Mouse (Mus musculus): ENCODE measurements around the gene Zbtb14.

The Zbtb14 gene

DNA sequence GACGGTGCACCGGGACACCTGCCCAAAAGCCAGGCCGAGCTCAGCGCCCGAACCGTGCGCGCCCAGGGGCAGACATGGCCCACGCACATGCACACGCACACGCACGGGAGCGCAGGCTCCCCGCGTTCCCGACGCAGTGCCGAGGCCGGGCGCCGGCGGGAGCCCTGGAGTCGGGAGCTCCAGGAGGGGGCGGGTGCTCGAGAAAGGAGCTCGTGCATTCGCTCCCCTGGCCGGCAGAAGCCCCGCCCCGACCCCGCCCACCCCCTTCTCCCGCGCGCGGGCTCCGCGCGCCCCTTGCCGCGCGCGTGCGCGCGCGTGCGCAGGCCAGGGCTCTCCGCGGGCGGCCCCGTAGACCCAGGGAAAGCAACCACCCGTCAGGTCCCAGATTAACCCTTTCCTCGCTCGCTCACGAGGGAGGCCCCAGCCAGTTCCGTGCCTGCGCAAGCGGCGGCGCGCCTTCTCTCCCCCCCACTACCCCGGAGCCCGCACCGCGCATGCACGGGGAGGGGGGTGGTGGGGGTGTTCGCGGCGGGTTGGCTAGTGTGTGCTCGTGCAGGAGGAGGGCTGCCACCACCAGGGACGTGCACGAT is at the start of gene Zbtb14:
Gene Zbtb14 (plus strand): TSS at position 540 of the 590 bp plus-strand sequence.
- DNase-seq (ENCODE audit: low spot score): peak; percentile 91

GRCm38 (mm10) chr17:69346056-69346455 is 36.8 kb upstream of the Zbtb14 start:
- no peak for DNase-seq (ENCODE audit: low spot score)

DNA sequence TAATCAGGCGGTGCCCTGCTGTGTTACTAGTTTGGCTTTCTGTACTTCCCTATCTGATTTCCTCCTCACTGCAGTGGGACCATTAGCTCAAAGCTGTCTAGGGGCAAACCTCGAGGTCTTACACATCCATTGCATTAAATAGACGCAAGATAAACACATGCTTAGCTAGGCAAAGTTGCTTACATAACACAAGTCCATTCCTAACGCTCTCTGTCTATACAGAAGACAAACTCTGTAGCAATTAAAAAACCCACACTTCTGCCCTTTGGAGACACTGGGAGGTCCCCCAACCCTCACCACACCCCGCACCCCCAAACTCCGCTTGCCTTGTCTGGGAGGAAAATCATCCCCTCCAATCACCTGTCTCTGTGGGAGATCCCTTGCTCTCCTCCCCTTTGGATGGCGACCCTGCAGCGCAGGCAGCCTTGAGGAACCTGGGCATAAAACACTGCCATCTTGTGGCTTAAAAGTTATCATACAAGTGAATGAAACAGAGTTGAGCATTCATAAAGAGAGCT is 33.8 kb upstream of the Zbtb14 start:
- peak; percentile 27 for DNase-seq (ENCODE audit: low spot score)

DNA sequence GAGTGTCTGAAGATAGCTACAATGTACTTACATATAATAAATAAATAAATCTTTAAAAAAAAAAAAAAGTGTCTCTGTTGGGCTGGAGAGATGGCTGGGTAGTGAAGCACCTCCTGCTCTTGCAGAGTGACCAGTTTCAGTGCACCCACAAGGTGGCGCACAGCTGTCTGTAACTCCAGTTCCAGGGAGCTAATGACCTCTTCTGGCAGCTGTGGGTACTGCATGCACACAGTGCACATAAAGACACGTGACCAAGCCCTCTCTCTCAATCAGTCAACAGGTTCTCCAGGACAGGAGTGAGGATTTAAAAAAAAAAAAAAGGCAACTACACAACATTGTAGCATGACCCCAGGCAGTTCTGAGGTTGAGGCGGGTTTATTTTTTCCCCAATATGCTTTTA is 17.8 kb upstream of the Zbtb14 start:
- DNase-seq (ENCODE audit: low spot score): no peak

DNA sequence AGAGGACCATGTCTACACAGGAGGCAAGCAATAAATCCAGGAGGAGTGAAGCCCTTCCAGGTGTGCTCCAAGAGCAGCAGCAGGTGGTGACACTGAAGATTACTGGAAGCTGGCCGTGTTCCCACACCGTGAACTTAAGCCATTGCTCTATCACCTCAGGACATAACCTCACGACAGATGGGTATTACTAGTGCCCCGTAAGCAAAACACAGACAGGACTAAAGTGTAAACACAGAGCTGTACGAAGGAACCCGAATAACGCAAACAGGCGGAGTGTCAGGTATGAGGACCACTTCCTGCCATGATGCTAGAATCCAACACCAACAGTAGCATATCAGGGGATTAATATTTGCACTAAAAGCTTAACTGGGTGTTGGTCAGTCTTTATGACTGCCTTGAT is 2.0 kb upstream of the Zbtb14 start:
- no peak for DNase-seq (ENCODE audit: low spot score)

- peak; percentile 72 for DNase-seq (ENCODE audit: low spot score)
Measured at GRCm38 (mm10) chr17:69383201-69383940, 521 bp downstream of the Zbtb14 start.

DNA sequence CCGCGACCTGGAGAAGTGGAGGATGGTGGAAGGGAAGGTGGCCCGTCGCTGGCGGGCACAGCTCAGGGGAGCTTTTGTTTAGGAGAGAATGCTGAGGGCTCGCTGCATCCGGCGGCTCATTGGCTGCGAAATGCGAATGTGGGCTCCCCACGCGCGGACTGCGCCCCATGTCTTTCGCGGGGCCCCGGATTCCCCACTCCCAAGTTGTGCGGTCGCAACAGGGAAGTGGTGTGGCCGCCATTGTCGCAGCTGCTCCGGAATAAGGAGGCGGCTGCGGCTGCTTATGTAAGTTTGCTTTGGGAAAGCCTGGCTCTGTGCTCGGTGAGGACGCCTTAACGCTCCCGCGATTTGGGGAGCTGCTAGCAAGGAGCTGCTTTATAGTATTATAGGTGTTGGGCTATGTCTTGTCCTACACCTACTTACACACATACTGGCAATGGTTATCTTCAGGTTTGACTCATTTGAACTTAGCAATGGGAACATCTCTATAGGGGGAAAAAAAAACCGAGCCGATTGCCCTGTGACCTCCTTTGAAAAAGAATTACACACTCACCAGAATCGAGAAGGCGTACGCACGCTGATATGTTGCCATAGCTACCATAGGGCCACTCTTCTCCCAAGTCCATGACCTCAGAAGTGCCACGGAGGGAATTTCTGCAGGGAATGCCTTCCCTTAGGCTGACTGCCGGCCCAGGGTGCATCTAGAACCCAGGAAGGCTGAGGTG is 1.3 kb downstream of the Zbtb14 start:
- DNase-seq (ENCODE audit: low spot score): peak; percentile 71

DNA sequence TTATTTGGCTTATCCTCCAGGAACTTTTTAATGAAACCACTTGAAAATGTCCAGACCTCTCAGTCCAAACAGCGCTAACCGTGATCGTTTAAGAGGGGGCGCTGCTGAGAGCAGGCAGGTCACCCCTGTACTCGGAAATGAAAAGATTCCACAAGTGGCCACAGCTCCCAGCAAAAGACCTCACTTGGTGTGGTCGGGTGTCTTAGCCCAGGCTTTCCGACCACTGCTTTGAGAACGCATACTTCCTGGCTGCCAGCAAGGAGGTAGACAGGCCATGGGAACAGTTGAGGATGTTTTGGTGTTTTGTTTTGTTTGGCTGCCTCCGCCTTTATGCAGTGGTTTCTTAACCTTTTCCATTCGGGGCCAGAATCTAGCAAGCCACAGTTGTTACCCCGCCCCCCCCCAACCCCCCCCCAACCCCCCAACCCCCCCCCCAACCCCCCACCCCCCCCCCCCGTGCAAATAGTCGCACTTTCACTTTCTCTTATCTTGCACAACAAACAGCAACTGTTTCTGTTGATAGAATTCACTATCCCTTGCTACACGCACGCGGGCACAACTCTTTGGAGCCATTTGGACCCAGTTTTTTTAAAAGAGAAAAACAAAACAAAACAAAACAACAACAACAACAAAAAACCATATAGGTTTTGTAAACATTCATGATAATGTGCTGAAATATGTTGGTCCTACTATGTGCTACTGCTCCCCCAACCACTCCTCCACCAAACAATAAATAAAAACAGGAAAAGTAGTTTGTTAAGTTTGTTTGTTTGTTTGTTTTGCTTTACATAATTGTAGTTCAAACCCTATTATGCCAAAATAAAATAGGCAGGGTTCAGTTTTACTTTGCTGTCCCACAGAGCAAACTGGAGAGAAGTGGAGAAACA is 13.5 kb downstream of the Zbtb14 start:
- peak; percentile 32 for DNase-seq (ENCODE audit: low spot score)

DNA sequence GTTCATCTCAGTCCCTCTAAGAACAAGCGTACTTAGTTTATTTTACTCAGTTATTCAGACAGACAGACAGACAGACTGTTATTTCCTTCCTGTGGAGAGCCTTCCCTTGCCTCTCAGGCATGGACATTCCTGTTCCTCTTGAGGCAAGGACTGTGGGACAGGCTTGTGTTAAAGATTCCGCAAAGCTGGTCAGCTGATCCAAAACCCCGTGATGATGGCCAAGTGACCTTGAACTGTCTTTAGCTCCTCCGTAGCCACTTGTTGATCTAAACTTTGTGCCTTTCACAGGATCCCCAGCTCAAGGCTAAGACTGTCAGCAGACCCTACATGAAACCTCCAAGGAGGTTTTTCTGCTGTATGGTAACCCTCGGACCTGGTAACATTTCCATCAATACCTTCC is 14.3 kb downstream of the Zbtb14 start:
- DNase-seq (ENCODE audit: low spot score): no peak

DNA sequence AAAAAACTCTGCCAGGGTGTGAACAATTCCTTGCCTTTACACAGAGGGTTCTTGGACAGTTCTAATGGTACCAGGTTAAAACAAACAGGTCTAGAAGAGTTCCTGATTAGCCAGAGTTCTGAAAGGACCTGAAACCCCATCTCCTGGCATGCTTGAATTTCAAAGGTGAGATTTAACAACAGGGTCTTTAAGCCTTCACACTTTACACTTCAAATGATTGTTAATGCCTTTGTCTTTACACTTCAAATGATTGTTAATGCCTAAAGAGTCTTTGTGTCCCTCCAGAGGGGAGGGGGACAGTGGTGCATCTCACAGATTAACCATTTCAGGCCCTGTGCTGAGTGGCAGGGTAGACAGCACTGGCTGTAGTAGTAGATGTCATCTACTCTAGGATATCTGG is 15.2 kb downstream of the Zbtb14 start:
- no peak for DNase-seq (ENCODE audit: low spot score)

DNA sequence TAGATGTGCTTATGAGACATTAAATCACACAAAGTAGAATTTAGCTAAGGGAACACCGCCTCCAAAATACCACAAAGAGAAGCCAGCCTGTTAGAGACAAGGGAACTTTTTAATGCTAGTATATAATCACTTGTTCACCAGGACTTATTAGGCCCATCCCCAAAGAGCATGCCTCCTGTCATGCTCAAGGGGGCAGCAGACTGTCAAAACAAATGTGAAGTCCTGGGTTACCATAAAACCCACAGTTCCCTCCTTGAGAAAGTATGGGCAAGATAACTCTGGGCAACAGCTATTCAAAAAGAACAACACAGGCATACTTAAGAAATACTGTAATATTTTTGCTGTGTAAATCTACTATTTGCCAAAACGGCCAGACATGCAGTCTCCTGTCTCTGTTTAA is 18.3 kb downstream of the Zbtb14 start:
- DNase-seq (ENCODE audit: low spot score): no peak

DNA sequence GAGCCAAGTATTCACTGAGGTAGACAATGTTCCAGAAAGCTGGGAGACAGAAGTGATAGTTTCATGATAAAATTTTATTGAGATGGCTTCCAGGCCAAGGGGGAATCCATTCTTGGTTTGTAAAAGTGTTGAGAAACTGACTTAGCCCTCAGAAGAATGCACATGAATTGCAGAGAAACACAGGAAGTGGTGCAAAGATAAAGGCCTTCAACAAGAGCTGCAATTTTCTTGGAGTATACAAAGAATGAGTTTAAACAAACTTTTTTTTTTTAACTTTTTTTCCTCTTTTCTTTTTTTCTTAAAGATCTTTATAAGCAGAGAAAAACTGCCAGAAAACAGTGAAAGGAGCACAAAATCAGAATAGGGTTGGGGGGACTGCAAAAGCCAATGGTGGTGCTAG is 33.3 kb downstream of the Zbtb14 start:
- DNase-seq (ENCODE audit: low spot score): no peak

DNA sequence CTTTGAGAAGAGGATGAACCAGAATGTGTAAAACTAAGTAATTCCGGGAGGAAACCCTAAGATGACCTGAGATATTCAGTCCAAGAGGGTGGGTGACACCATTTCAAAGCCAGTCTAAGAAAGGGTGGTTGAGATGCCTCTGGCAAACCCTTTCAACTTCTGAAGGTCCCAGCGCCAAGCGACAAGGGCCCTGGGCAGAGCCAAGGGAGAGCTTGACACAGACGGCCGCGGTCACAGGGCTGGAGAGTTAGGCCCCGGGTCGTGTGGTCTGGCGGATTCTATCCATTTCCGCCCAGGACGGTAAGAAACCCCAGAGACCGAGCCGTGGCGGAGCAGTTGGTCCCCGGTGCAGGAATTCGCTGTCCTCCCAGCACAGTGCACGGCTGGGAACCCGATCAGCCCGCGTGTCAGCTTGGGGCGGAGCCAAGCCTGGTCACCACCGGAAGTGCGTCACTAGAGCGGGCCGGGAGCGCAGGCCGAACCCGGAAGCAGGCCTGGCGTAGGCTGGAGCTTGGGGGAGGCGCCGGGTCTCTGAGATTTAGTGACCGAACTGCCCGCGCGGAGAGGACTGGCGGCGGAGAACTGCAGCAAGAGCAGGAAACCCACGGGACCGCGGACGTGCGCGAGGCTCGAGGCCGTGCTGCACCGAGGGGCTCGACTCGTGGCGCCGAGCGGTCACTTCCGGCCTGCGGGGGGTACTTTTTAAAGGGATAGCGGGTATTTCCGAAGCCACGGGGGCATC is 34.2 kb downstream of the Zbtb14 start:
- DNase-seq (ENCODE audit: low spot score): peak; percentile 95

- DNase-seq (ENCODE audit: low spot score): no peak
Measured at GRCm38 (mm10) chr17:69417724-69418373, 35.0 kb downstream of the Zbtb14 start.

DNA sequence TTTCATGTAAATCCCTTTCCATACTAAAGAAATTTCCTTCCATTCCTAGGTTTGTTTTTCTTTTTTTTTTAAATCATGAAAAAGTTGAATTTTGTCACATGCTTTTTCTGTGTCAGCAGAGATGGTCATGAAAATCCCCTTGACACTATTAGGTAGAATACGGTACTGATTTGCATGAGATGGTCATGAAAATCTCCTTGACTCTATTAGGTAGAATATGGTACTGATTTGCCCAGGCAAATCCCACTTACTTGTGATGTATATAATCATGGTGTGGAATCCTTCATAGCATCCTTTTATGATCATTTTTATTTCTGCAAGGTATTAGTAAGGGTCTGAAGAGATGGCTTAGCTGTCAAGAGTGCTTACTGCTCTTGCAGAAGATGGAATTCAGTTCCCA is 38.7 kb downstream of the Zbtb14 start:
- no peak for DNase-seq (ENCODE audit: low spot score)

GRCm38 (mm10) chr17:69437836-69438235 is 55.0 kb downstream of the Zbtb14 start:
- peak; percentile 21 for DNase-seq (ENCODE audit: low spot score)

DNA sequence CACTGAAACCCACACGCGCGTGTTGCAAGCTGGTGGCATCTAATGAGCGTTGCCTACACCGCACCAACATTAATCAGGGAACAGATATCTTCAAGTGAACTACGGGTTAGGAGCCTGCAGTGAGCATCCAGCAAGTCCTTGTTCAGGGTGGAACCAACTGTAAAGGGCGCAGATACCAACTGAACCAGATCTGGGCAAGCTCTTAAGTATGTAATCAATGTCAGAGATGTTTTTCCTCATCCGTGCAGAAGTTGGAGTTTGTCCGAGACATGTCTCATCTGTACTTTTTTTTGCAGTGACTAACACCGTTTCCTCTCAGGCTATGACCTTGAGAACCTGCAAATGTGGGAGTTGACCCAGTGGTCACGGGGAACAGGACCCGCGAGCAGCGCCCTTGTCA is 55.6 kb downstream of the Zbtb14 start:
- no peak for DNase-seq (ENCODE audit: low spot score)

DNA sequence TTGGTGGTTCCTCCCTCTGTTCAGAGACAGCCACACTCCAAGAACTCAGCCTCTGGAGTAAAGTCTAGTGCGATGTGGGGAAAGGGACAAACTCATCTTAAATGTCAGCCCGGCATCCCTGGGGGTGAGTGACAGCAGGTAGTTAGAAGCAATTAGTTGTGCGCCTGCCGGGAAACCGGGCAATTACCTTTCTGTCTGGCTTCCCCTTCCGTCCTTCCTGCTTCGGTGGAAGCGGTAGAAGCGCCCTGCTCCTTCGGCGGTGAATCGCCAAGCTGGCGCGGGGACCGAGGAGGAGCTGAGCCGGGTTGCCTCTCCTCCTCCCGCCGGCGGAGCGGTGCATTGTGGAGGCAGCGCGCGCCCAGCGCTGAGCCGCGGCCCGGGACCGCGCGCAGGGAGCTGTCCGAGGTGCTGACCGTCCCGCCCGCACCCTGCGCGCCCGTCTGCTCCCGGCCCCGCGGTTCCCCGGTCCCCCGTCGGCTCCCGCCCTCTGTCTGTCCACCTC is 56.2 kb downstream of the Zbtb14 start, which contains the start of gene Akain1:
Gene Akain1 (plus strand): TSS at position 337 of the 502 bp plus-strand sequence.
- DNase-seq (ENCODE audit: low spot score): peak; percentile 41

DNA sequence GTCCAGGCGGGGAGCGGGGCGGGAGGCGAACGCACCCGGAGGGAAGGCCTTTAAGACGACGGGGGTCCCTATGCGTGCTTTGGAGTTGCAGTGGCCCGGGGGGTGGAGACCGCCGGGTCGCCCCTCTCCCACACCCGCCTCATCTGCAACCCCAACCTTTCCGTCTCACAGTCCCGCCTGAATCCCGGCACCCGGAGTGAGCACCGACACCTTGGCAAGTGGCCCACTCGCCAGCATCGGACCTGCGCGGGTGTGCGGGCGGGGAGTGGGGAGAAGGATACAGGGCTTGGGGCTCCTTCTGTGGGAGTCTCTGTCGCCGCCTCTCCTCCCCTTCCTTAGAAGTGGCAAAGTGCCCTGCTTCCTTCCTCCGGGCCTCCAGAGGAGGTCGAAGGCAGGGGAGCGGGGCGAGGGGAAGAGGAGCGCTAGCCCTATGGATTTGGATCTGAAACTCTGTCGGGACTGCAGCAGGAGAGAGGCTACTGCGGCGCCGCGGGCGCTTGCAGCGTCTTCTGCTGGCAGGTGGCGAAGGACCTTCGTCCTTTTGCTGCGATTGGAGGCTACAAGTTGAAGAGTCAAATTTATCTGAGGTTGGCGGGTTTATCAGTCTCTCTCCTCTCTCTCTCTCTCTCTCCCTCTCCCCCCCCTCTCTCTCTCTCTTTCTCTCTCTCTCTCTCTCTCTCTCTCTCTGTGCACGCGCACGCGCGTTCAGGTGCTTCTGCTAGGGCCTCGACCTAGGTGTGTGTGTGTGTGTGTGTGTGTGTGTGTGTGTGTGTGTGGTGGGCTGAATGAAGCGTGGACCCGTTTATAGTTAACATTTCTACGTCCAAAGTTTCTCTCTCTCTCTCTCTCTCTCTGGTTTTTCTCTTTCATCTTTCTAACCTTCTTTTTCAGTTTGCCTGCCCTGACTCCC is 57.0 kb downstream of the Zbtb14 start:
- DNase-seq (ENCODE audit: low spot score): peak; percentile 26

Data from layer of hippocampus, adult 11-12 months (tissue).